Mouse (Mus musculus): ENCODE data around the gene St3gal2. TPM values are rescaled to one million over a fixed set of nuclear protein-coding genes. Genes with fewer than 3 reads are reported as not detected.

St3gal2 gene
- polyA plus RNA-seq, 2 experiments, result 19.2 to 29.9 TPM

- no peaks in the 10 kb centered on the region for H3K4me1 ChIP-seq (ENCODE audit: control insufficient read depth, insufficient read depth, low read length)
- TF ChIP-seq POLR2A (IDR thresholded peaks at IDR 0.05; ENCODE audit: borderline replicate concordance, extremely low read depth, insufficient read depth, insufficient read length), result no peak
- H3K36me3 ChIP-seq (ENCODE audit: control insufficient read depth, insufficient read depth, low read length), result peaks cover 77% of the 10 kb centered on the region
- no peak overlapping the region for H3K9ac ChIP-seq (ENCODE audit: low read depth, low read length, severe bottlenecking)
- no peaks in the 10 kb centered on the region for H3K27me3 ChIP-seq (ENCODE audit: control insufficient read depth, insufficient read depth, low read length)
- WGBS, result 88% methylated on average over 2 of the region's 2 CpGs
- H3K4me3 ChIP-seq (replicated peaks; ENCODE audit: low read length), result no peak overlapping the region
- H3K9me3 ChIP-seq (ENCODE audit: control insufficient read depth, low read length), result no peaks in the 10 kb centered on the region
- H3K27ac ChIP-seq (replicated peaks; ENCODE audit: low read depth, low read length), result no peak overlapping the region
- no peak for DNase-seq (ENCODE audit: low spot score)
- H3K4me2 ChIP-seq (replicated peaks; ENCODE audit: low read depth, low read length, severe bottlenecking), result no peak overlapping the region
- no peak for ATAC-seq (ENCODE audit: low FRiP score, low read depth)
These were observed 61.6 kb downstream of the St3gal2 start for GRCm38 (mm10) chr8:110981304-110981703.

- Histone ChIP-seq H3K27ac (replicated peaks; ENCODE audit: low read depth, low read length) (no peak overlapping the region), H3K27me3 (ENCODE audit: control insufficient read depth, insufficient read depth, low read length) (no peaks in the 10 kb centered on the region), H3K9ac (ENCODE audit: low read depth, low read length, severe bottlenecking) (no peak overlapping the region), H3K4me3 (replicated peaks; ENCODE audit: low read length) (no peak overlapping the region), H3K4me1 (ENCODE audit: control insufficient read depth, insufficient read depth, low read length) (no peaks in the 10 kb centered on the region), H3K9me3 (ENCODE audit: control insufficient read depth, low read length) (no peaks in the 10 kb centered on the region), H3K4me2 (replicated peaks; ENCODE audit: low read depth, low read length, severe bottlenecking) (no peak overlapping the region), H3K36me3 (ENCODE audit: control insufficient read depth, insufficient read depth, low read length) (peaks cover 92% of the 10 kb centered on the region)
- no peak for DNase-seq (ENCODE audit: low spot score)
- TF ChIP-seq POLR2A (IDR thresholded peaks at IDR 0.05; ENCODE audit: borderline replicate concordance, extremely low read depth, insufficient read depth, insufficient read length), result no peak
- ATAC-seq (ENCODE audit: low FRiP score, low read depth), result no peak
- 79% methylated on average over 8 of the region's 8 CpGs for WGBS
These were observed 68.4 kb downstream of the St3gal2 start for GRCm38 (mm10) chr8:110987805-110988744.

- peaks cover 81% of the 10 kb centered on the region for H3K36me3 ChIP-seq (ENCODE audit: control insufficient read depth, insufficient read depth, low read length)
- no peak overlapping the region for H3K27ac ChIP-seq (replicated peaks; ENCODE audit: low read depth, low read length)
- H3K4me2 ChIP-seq (replicated peaks; ENCODE audit: low read depth, low read length, severe bottlenecking), result no peak overlapping the region
- no peaks in the 10 kb centered on the region for H3K27me3 ChIP-seq (ENCODE audit: control insufficient read depth, insufficient read depth, low read length)
- no peaks in the 10 kb centered on the region for H3K9me3 ChIP-seq (ENCODE audit: control insufficient read depth, low read length)
- no peaks in the 10 kb centered on the region for H3K4me1 ChIP-seq (ENCODE audit: control insufficient read depth, insufficient read depth, low read length)
- no peak overlapping the region for H3K9ac ChIP-seq (ENCODE audit: low read depth, low read length, severe bottlenecking)
- TF ChIP-seq POLR2A (IDR thresholded peaks at IDR 0.05; ENCODE audit: borderline replicate concordance, extremely low read depth, insufficient read depth, insufficient read length), result no peak
- ATAC-seq (ENCODE audit: low FRiP score, low read depth), result no peak
- WGBS, result 89% methylated on average over 9 of the region's 9 CpGs
- no peak for DNase-seq (ENCODE audit: low spot score)
- no peak overlapping the region for H3K4me3 ChIP-seq (replicated peaks; ENCODE audit: low read length)
These were observed 70.3 kb downstream of the St3gal2 start for GRCm38 (mm10) chr8:110990017-110990416.

GRCm38 (mm10) chr8:110996641-110997430, 77.1 kb downstream of the St3gal2 start:
- ATAC-seq (ENCODE audit: low FRiP score, low read depth) (no peak), DNase-seq (ENCODE audit: low spot score) (no peak)
- Histone ChIP-seq H3K27me3 (ENCODE audit: control insufficient read depth, insufficient read depth, low read length) (no peaks in the 10 kb centered on the region), H3K9ac (ENCODE audit: low read depth, low read length, severe bottlenecking) (peak overlapping the region; percentile 85), H3K27ac (replicated peaks; ENCODE audit: low read depth, low read length) (peak overlapping the region; percentile 79), H3K9me3 (ENCODE audit: control insufficient read depth, low read length) (no peaks in the 10 kb centered on the region), H3K4me2 (replicated peaks; ENCODE audit: low read depth, low read length, severe bottlenecking) (peak overlapping the region; percentile 71), H3K4me3 (replicated peaks; ENCODE audit: low read length) (peak overlapping the region; percentile 94), H3K4me1 (ENCODE audit: control insufficient read depth, insufficient read depth, low read length) (peaks cover 8% of the 10 kb centered on the region), H3K36me3 (ENCODE audit: control insufficient read depth, insufficient read depth, low read length) (peaks cover 19% of the 10 kb centered on the region)
- no peak for TF ChIP-seq POLR2A (IDR thresholded peaks at IDR 0.05; ENCODE audit: borderline replicate concordance, extremely low read depth, insufficient read depth, insufficient read length)
- WGBS, result 37% methylated on average over 16 of the region's 16 CpGs
